Comparison of ENCODE assay signal across 7 mouse cellular contexts in the genomic region with DNA sequence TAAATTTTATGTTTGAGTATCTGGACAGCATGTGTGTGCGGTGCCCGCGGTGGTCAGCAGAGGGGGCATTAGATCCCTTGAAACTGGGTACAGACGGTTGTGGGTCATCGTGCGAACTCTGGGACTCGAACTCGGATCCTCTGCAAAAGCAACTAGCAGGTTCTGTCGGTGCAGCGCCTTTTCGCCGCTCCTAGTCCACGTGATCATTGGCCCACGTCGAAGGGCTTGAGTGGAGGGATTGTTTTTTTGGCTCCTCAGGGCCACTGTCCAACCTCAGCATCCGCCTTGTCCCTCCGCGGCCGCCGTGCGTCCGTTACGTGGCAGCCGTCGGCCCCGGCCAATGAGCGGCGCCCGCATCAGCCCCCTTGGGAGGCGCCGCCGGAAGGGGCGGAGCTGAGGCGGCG. TPM values are rescaled to one million over a fixed set of nuclear protein-coding genes. Genes with fewer than 3 reads are reported as not detected.
A peak's percentile ranks its signal among the peaks of the same experiment; 100 is the strongest.
DNase-seq lines count a peak whose midpoint lies in the region; ATAC-seq lines count a peak whose summit lies in the region.

A gene (plus strand): TSS at position 313 of the 404 bp plus-strand sequence.

- peaks cover 12% of the 10 kb centered on the region for H3K36me3 ChIP-seq in intestine, embryonic 15.5 days
- peaks cover 32% of the 10 kb centered on the region for H3K36me3 ChIP-seq in midbrain, embryonic 10.5 days

- H3K4me1 ChIP-seq in intestine, embryonic 15.5 days (replicated peaks): peaks cover 13% of the 10 kb centered on the region
- H3K4me1 ChIP-seq in midbrain, embryonic 10.5 days: peaks cover 20% of the 10 kb centered on the region

- H3K4me2 ChIP-seq in intestine, embryonic 15.5 days (replicated peaks): peak within 1 kb of the TSS; percentile 64

- under 1% methylated on average over 35 of the region's 35 CpGs for WGBS in intestine, embryonic 15.5 days
- under 1% methylated on average over 35 of the region's 35 CpGs for WGBS in midbrain, embryonic 10.5 days

- peak within 1 kb of the TSS; percentile 96 for H3K4me3 ChIP-seq in intestine, embryonic 15.5 days (replicated peaks)
- H3K4me3 ChIP-seq in midbrain, embryonic 10.5 days: peak within 1 kb of the TSS; percentile 98

- H3K27ac ChIP-seq in intestine, embryonic 15.5 days: peak within 1 kb of the TSS; percentile 90
- H3K27ac ChIP-seq in midbrain, embryonic 10.5 days (replicated peaks): peak within 1 kb of the TSS; percentile 90

- peak within 1 kb of the TSS; percentile 75 for H3K9ac ChIP-seq in intestine, embryonic 15.5 days

- ATAC-seq in intestine, embryonic 15.5 days: peak; percentile 95

- no peaks in the 10 kb centered on the region for H3K9me3 ChIP-seq in intestine, embryonic 15.5 days
- H3K9me3 ChIP-seq in midbrain, embryonic 10.5 days (replicated peaks): no peaks in the 10 kb centered on the region

- DNase-seq in adrenal gland, adult 2 months: peak; percentile 98
- peak; percentile 93 for DNase-seq in embryo, embryonic 11.5 days (ENCODE audit: low read depth, low spot score)
- peak; percentile 90 to 93 for DNase-seq in gastrocnemius, postnatal 36 days
- peak; percentile 96 to 99 for DNase-seq in left cerebral cortex, postnatal 25 days (ENCODE audit: low spot score in 2 of 2)
- peak; percentile 94 for DNase-seq in midbrain, embryonic 10.5 days (ENCODE audit: low spot score)
- peak; percentile 90 for DNase-seq in right cerebral cortex, postnatal 4 days

- H3K27me3 ChIP-seq in intestine, embryonic 15.5 days (replicated peaks): no peaks in the 10 kb centered on the region
- no peaks in the 10 kb centered on the region for H3K27me3 ChIP-seq in midbrain, embryonic 10.5 days (ENCODE audit: low read depth, poor library complexity, severe bottlenecking)

- intact Hi-C loops in gastrocnemius, postnatal 36 days (cut with DNase I): loop anchor here (5.0 kb wide), 1 partner anchor 188 kb away; no protein-coding TSS in a partner anchor
- intact Hi-C loops in left cerebral cortex, postnatal 25 days (cut with DNase I): loop anchor here (2.0 kb wide), 2 partner anchors 108 to 116 kb away; no protein-coding TSS in a partner anchor

RNA-seq across cellular contexts. Expression of the gene that starts here (rescaled TPM):
- total RNA-seq in adrenal gland, adult 2 months (2021): 100 to 1,000 TPM; 236 to 301 TPM
- polyA plus RNA-seq in adrenal gland, adult 2 months (2012; rRNA removed): 138 and 163 TPM in 2 replicates
- 100 to 1,000 TPM; 133 to 145 TPM for total RNA-seq in gastrocnemius, postnatal 36 days (2021)
- polyA plus RNA-seq in intestine, embryonic 15.5 days (2015; fragmentation: Nextera tagmentation; extraction: Ambion mirVana): 642 and 660 TPM in 2 replicates
- total RNA-seq in left cerebral cortex, postnatal 25 days (2021): 100 to 1,000 TPM in 1 of 2 experiments, 10 to 100 TPM in 1; 96.4 to 113 TPM
- polyA plus RNA-seq in midbrain, embryonic 10.5 days (2016; fragmentation: Nextera tagmentation; extraction: Ambion mirVana): 466 and 495 TPM in 2 replicates

Comparison
In these comparisons a context has a peak if more than half of its experiments do, and no peak if none do; other contexts are left out.
1. Peak in every context shown above with its lines: DNase-seq, ATAC-seq, H3K4me3 ChIP-seq and H3K27ac ChIP-seq.